Mouse (Mus musculus): Measurements from ENCODE around the gene Mpz.

Mpz gene

GRCm38 (mm10) chr1:171149974-171150760 is at the start of gene Mpz, which contains the start of gene Sdhc:
Mpz (plus strand) TSS chr1:171150711.
Sdhc (minus strand) TSS chr1:171150603.
- peak; percentile 94 to 96 for DNase-seq (ENCODE audit: low spot score in 2 of 2)

DNA sequence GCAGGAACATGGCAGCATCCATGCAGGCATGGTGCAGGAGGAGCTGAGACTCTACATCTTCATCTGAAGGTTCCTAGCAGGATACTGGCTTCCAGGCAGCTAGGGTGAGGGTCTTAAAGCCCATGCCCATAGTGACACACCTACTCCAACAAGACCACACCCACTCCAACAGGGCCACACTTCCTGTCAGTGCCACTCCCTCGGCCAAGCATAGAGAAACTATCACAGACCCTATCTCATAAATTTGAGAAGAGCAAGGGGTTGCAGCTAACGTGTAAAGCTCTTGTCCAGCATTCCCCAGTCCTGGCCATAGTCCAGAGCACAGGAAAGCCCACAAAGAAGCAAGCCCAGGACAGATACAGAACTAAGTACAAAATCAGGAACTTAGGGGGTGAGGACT is 49.5 kb upstream of the Mpz start:
- DNase-seq (ENCODE audit: low spot score in 2 of 2): no peak

GRCm38 (mm10) chr1:171101733-171102546 is 48.6 kb upstream of the Mpz start:
- DNase-seq (ENCODE audit: low spot score in 2 of 2): peak; percentile 94 to 95

GRCm38 (mm10) chr1:171102547-171103177 is 47.8 kb upstream of the Mpz start:
- DNase-seq (ENCODE audit: low spot score in 2 of 2): peak; percentile 90 to 94

DNA sequence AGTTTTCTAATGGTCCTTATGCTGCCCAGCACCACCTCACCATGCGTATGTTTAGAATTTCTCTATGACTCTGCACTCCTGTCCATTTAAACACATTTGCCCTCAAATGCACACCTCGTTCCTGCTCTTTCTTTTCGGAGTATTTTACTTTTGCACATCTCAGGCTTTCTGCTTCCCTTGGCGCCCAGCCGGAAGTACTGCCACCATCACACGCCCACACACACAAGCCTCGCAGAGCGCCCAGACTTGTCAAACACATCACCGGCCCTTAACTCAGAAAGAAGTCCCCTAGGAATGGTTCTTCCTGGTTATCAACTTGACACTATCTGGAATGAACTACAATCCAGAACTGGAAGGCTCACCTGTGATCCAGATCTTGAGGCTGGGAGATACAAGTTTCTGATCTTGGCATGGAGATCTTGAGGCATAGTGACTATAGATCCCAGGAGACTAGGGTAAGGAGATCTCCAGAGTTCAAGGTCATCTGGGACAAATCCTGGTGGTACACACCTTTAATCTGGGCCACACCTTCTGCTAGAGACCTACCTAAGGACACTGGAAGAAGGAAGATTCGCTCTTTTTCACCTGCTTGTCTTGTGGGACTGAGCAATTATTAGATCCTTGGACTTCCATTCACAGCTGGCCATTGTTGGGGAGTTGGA is 47.2 kb upstream of the Mpz start:
- no peak for DNase-seq (ENCODE audit: low spot score in 2 of 2)

GRCm38 (mm10) chr1:171105226-171105625 is 45.3 kb upstream of the Mpz start:
- no peak for DNase-seq (ENCODE audit: low spot score in 2 of 2)

- no peak for DNase-seq (ENCODE audit: low spot score in 2 of 2)
Measured at GRCm38 (mm10) chr1:171109620-171110019, 40.9 kb upstream of the Mpz start.

- DNase-seq (ENCODE audit: low spot score in 2 of 2): no peak
Measured at GRCm38 (mm10) chr1:171110659-171111019, 39.9 kb upstream of the Mpz start.

GRCm38 (mm10) chr1:171111020-171111780 is 39.3 kb upstream of the Mpz start:
- DNase-seq (ENCODE audit: low spot score in 2 of 2): peak; percentile 96 to 98

DNA sequence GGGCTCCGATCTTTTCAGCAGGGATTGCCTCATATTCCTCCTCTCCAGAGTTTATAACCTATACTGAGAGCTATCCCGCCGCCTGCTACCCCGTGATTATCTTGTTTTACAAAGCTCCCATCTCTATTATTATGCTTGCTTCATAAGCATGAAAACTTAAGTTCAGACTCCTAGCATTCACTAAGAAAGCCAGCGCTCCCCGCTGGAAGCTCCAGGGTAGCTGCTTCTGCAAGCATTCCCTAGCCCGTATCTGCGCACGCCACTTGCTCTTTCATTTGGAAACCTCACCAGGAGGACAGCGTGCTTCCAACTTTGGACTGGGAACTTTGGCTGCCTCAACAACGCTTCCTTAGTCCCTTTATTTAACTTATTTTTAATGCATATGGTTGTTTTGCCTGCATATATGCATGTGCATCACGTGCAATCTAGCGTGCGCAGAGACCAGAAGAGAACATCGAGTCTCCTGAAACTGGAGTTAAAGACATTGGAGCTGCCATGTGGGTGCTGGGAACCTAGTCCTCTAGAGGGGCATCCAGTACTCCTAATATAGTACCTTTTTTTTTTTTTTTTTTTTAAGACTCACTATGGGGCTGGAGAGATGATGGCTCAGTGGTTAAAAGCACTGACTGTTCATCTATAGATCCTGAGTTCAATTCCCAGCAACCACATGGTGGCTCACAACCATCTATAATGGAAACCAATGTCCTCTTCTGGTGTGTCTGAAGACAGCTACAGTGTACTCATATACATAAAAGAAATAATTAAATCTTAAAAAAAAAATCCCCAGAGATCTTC is 38.5 kb upstream of the Mpz start:
- DNase-seq (ENCODE audit: low spot score in 2 of 2): peak; percentile 47 to 55

DNA sequence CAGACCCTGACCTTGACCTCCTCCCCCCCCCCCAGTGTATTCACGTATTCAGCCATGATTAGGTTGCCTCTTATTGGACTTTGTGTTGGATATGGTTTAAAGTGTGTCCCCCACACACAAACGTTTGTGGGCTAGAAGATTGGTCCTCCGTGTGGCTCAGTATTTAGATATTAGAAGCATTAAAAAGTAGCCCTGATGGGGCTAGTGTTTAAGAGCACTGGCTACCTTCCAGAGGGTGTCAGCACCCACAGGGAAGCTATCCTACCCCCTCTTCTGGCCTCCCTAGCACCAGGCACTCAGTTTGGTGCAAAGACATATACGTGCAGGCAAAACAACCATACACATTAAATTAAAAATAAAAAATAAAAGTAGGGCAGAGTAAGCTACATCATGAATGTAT is 37.5 kb upstream of the Mpz start:
- DNase-seq (ENCODE audit: low spot score in 2 of 2): no peak

- peak; percentile 35 to 42 for DNase-seq (ENCODE audit: low spot score in 2 of 2)
Measured at GRCm38 (mm10) chr1:171113873-171114299, 36.6 kb upstream of the Mpz start, which contains the start of gene Cfap126. Cfap126 (plus strand) TSS chr1:171113918.

DNA sequence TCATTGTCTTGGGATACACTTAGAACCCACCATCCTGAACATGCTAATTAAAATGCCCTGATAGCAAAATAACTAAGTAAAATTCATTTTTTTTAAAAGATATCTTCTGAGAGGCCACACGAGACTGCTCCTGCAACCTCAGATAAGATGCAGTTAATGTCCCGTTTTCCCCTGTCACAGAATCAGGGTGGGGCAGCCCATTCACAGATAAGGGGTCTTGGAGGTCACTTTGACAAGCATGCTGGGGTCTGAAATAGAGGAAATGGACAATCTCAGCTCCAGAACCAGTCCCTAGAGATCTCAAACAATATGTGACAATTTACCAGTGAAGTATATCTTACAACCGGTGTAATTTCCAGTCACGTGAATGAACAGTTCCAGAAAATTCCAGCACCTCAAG is 34.2 kb upstream of the Mpz start:
- no peak for DNase-seq (ENCODE audit: low spot score in 2 of 2)

GRCm38 (mm10) chr1:171118269-171118684 is 32.2 kb upstream of the Mpz start:
- peak; percentile 38 to 75 for DNase-seq (ENCODE audit: low spot score in 2 of 2)

DNA sequence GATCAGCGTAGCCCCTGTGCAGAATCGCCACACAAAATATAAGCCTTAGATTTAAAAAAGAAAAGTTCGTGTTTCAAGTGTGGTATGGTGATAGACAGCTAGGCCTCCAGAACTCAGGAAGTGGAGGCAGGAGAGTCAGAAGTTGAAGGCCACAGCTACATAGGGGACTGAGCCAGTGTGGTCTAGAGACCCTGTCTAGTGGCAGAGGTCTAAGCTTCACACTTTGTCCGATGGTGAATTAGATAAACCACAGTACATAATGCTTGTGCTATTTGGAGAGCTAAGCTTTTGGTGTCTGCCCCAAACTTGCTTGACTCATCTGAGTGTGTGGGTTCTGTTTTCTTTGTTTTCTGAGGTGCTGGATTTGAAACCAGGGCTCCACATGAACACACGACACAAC is 31.5 kb upstream of the Mpz start:
- DNase-seq (ENCODE audit: low spot score in 2 of 2): no peak

DNA sequence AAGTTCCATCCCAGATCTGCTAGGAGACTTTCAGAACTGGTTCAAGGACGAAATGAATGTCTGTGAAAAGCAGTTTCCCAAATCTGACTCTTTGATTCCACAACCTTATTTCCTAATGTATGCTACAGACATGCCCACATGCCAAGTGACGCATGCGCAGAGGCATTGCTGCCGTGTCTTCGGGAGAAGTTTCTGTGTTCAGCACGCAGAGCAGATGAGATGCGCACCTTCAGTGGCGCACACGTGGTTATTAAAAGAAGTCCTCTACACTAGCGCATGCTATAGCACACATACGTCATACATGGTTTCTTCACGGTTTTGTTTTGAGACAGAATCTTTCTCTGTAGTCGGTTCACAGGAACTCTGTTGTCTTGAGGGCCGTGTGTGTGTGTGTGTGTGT is 31.1 kb upstream of the Mpz start:
- DNase-seq (ENCODE audit: low spot score in 2 of 2): no peak

- DNase-seq (ENCODE audit: low spot score in 2 of 2): no peak
Measured at GRCm38 (mm10) chr1:171120893-171121292, 29.6 kb upstream of the Mpz start.

- no peak for DNase-seq (ENCODE audit: low spot score in 2 of 2)
Measured at GRCm38 (mm10) chr1:171121839-171122238, 28.7 kb upstream of the Mpz start.

DNA sequence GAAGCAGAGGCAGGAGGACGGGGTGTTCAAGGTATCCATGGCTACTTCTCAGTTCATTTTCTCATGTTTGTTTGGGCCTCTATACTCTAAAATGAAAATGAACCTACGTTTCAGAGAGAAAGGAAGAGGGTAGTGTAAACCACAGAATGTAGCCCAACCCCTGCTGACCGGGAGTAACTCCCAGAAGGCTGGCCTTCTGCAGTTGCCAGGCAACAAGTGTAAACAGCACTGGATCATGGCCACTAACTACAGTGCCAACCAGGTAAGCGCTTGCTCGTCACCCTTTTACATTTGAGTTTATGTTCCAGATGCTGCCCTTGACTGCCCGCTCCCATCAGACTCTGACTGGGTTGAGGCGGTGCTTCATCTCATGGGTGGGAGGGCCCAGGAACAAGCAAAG is 27.6 kb upstream of the Mpz start:
- no peak for DNase-seq (ENCODE audit: low spot score in 2 of 2)

- DNase-seq (ENCODE audit: low spot score in 2 of 2): no peak
Measured at GRCm38 (mm10) chr1:171124398-171124797, 26.1 kb upstream of the Mpz start.
